Mouse (Mus musculus) embryonic facial prominence, embryonic 11.5 days (tissue): ENCODE data around the gene Prss56. TPM values are rescaled to one million over a fixed set of nuclear protein-coding genes. Genes with fewer than 3 reads are reported as not detected.

ENCODE experiments used
- ATAC-seq: fragments of 200-750 bp; cut with Nextera tagmentation; replicated peaks from 2 replicates; pipeline ENCODE4 v1.8.0; 2017; ENCODE audit warnings: low read depth; ENCODE audit not compliant: insufficient number of reproducible peaks, low FRiP score, low TSS enrichment
- DNase-seq: peaks from one replicate; pipeline ENCODE4 v3.0.0-alpha.2; 2015; ENCODE audit warnings: low spot score
- H3K27ac ChIP-seq: fragments of 300-500 bp; sonication (generic); replicated peaks from 2 replicates; pipeline ENCODE4 v1.5.1; 2014; ENCODE audit warnings: mild to moderate bottlenecking, low read depth, low read length, control low read depth
- H3K27me3 ChIP-seq: fragments of 300-500 bp; sonication (generic); 2 replicates; pipeline ENCODE4 v1.6.1; 2014; ENCODE audit warnings: mild to moderate bottlenecking, low read length, moderate library complexity, mixed read lengths; ENCODE audit not compliant: control insufficient read depth, insufficient read depth
- H3K36me3 ChIP-seq: fragments of 300-500 bp; sonication (generic); replicated peaks from 2 replicates; pipeline ENCODE4 v1.6.1; 2014; ENCODE audit warnings: low read depth, mild to moderate bottlenecking, low read length, moderate library complexity, mixed read lengths; ENCODE audit not compliant: control insufficient read depth, insufficient read depth
- H3K4me1 ChIP-seq: fragments of 300-500 bp; sonication (generic); 2 replicates; pipeline ENCODE4 v1.6.1; 2014; ENCODE audit warnings: low read length, mixed read lengths; ENCODE audit not compliant: control insufficient read depth, insufficient read depth
- H3K4me2 ChIP-seq: fragments of 300-500 bp; sonication (generic); 2 replicates; pipeline ENCODE4 v1.6.1; 2014; ENCODE audit warnings: low read depth, mild to moderate bottlenecking, control low read depth, low read length, moderate library complexity
- H3K4me3 ChIP-seq: fragments of 300-500 bp; sonication (generic); 2 replicates; pipeline ENCODE4 v1.5.1; 2014; ENCODE audit warnings: low read depth, low read length, control low read depth
- H3K9ac ChIP-seq: fragments of 300-500 bp; sonication (generic); replicated peaks from 2 replicates; pipeline ENCODE4 v1.6.1; 2014; ENCODE audit warnings: mild to moderate bottlenecking, control low read depth, low read length
- H3K9me3 ChIP-seq: fragments of 300-500 bp; sonication (generic); replicated peaks from 2 replicates; pipeline ENCODE4 v1.6.1; 2016; ENCODE audit warnings: mild to moderate bottlenecking, low read length, inconsistent platforms, mixed read lengths; ENCODE audit not compliant: control insufficient read depth
- WGBS: fragments of 180-500 bp; shearing (Covaris S2); extraction: QIAGEN DNeasy Blood & Tissue Kit; methylation state at CpG from one replicate; pipeline ENCODE4 v1.1.7; 2014; 5-methylcytosine and 5-hydroxymethylcytosine counted together
- polyA plus RNA-seq: library from polyadenylated mRNA; unstranded; fragments of >200 nt; fragmentation: Nextera tagmentation; extraction: Ambion mirVana; gene quantifications from 2 replicates; pipeline ENCODE4 v1.2.1, GENCODE M21; 2014

The Prss56 gene
- polyA plus RNA-seq, 1 experiment from 2014 or later: 0.28 TPM

GRCm38 (mm10) chr1:87174006-87174955 is 8.8 kb upstream of the Prss56 start:
- Histone ChIP-seq H3K4me2 (no peak overlapping the region), H3K9me3 (no peaks in the 10 kb centered on the region), H3K9ac (peak overlapping the region; percentile 33; the same call in 1 of the 2 replicates), H3K27ac (no peak overlapping the region), H3K36me3 (no peaks in the 10 kb centered on the region), H3K4me1 (peaks cover 3% of the 10 kb centered on the region; the same call in 1 of the 2 replicates), H3K4me3 (no peak overlapping the region), H3K27me3 (peaks cover 3% of the 10 kb centered on the region; the same call in 1 of the 2 replicates)
- DNase-seq (peak; percentile 89), ATAC-seq (peak; percentile 42; the same call in 1 of the 2 replicates)
- 24% methylated on average over 27 of the region's 28 CpGs for whole genome bisulfite sequencing

- H3K4me3 ChIP-seq: no peak overlapping the region
- H3K4me2 ChIP-seq: no peak overlapping the region; the same call in 1 of the 2 replicates
- no peak overlapping the region for H3K27ac ChIP-seq
- H3K4me1 ChIP-seq: no peaks in the 10 kb centered on the region
- DNase-seq (peak; percentile 72), ATAC-seq (peak; percentile 49)
- no peaks in the 10 kb centered on the region for H3K27me3 ChIP-seq
- no peak overlapping the region for H3K9ac ChIP-seq
- no peaks in the 10 kb centered on the region for H3K9me3 ChIP-seq
- no peaks in the 10 kb centered on the region for H3K36me3 ChIP-seq
- 14% methylated on average over 11 of the region's 11 CpGs for WGBS
Observed at GRCm38 (mm10) chr1:87175852-87176292, 7.2 kb upstream of the Prss56 start.

GRCm38 (mm10) chr1:87180896-87181295 is 2.2 kb upstream of the Prss56 start:
- peaks cover 21% of the 10 kb centered on the region for H3K27me3 ChIP-seq
- ATAC-seq: no peak

GRCm38 (mm10) chr1:87183998-87184750 is 1.1 kb downstream of the Prss56 start:
- Histone ChIP-seq H3K4me2 (no peak overlapping the region; the same call in 1 of the 2 replicates), H3K36me3 (no peaks in the 10 kb centered on the region), H3K9me3 (no peaks in the 10 kb centered on the region), H3K4me3 (no peak overlapping the region), H3K4me1 (no peaks in the 10 kb centered on the region; the same call in 1 of the 2 replicates), H3K27ac (no peak overlapping the region), H3K9ac (no peak overlapping the region), H3K27me3 (peaks cover 28% of the 10 kb centered on the region)
- DNase-seq (peak; percentile 54), ATAC-seq (no peak)
- WGBS: 27% methylated on average over 15 of the region's 15 CpGs

More at GRCm38 (mm10) chr1:87180896-87181295, 2.2 kb upstream of the Prss56 start:
- no peak overlapping the region for H3K4me2 ChIP-seq
- H3K9ac ChIP-seq: no peak overlapping the region
- H3K27ac ChIP-seq: no peak overlapping the region
- H3K9me3 ChIP-seq: no peaks in the 10 kb centered on the region
- H3K4me1 ChIP-seq: no peaks in the 10 kb centered on the region; the same call in 1 of the 2 replicates
- WGBS: 41% methylated on average over 5 of the region's 5 CpGs
- DNase-seq: no peak
- H3K4me3 ChIP-seq: no peak overlapping the region
- H3K36me3 ChIP-seq: no peaks in the 10 kb centered on the region

- Histone ChIP-seq H3K27ac (no peak overlapping the region), H3K4me1 (no peaks in the 10 kb centered on the region; the same call in 1 of the 2 replicates), H3K9ac (no peak overlapping the region), H3K4me3 (no peak overlapping the region), H3K27me3 (peaks cover 28% of the 10 kb centered on the region), H3K9me3 (no peaks in the 10 kb centered on the region), H3K4me2 (no peak overlapping the region; the same call in 1 of the 2 replicates), H3K36me3 (no peaks in the 10 kb centered on the region)
- ATAC-seq: no peak
- 12% methylated on average over 20 of the region's 20 CpGs for WGBS
- peak; percentile 68 for DNase-seq
Observed at GRCm38 (mm10) chr1:87184751-87185139, 1.6 kb downstream of the Prss56 start.

- DNase-seq (no peak), ATAC-seq (no peak)
- no peak overlapping the region for H3K4me3 ChIP-seq
- H3K4me1 ChIP-seq: no peaks in the 10 kb centered on the region; the same call in 1 of the 2 replicates
- H3K9me3 ChIP-seq: no peaks in the 10 kb centered on the region
- 8% methylated on average over 13 of the region's 13 CpGs for WGBS
- no peaks in the 10 kb centered on the region for H3K36me3 ChIP-seq
- no peak overlapping the region for H3K9ac ChIP-seq
- H3K27me3 ChIP-seq: peaks cover 28% of the 10 kb centered on the region
- no peak overlapping the region for H3K27ac ChIP-seq
- H3K4me2 ChIP-seq: no peak overlapping the region
Observed at GRCm38 (mm10) chr1:87185526-87185925, 2.4 kb downstream of the Prss56 start.

GRCm38 (mm10) chr1:87186261-87187036 is 3.3 kb downstream of the Prss56 start:
- ATAC-seq (0 out of 2 replicates have a peak, but pooled peaks have one; percentile 53), DNase-seq (peak; percentile 47)
- H3K9me3 ChIP-seq: no peaks in the 10 kb centered on the region
- H3K4me2 ChIP-seq: peak overlapping the region; percentile 88
- no peaks in the 10 kb centered on the region for H3K36me3 ChIP-seq
- H3K4me3 ChIP-seq: peak overlapping the region; percentile 47
- H3K27ac ChIP-seq: no peak overlapping the region
- no peaks in the 10 kb centered on the region; the same call in 1 of the 2 replicates for H3K4me1 ChIP-seq
- H3K9ac ChIP-seq: peak overlapping the region; percentile 62
- peaks cover 28% of the 10 kb centered on the region for H3K27me3 ChIP-seq
- WGBS: 1% methylated on average over 54 of the region's 54 CpGs
